Mouse (Mus musculus): ENCODE results near the gene Gpd2.

GRCm38 (mm10) chr2:57239356-57239755, 1.9 kb downstream of the Gpd2 start:
- no peak for TF ChIP-seq CTCF (conservative IDR thresholded peaks at IDR 0.05; ENCODE audit: low read length)
- TF ChIP-seq POU5F1 (IDR thresholded peaks at IDR 0.05; ENCODE audit: borderline replicate concordance, low read length) = no peak
- no peak for TF ChIP-seq NANOG (IDR thresholded peaks at IDR 0.05; ENCODE audit: borderline replicate concordance, low read length)

Data from E14TG2a.4 (cell line).